Mouse (Mus musculus): ENCODE data around the gene Sin3a.
A peak's percentile ranks its signal among the peaks of the same experiment; 100 is the strongest.

Gene Sin3a

GRCm38 (mm10) chr9:57137777-57138176 lies 65.9 kb downstream of the Sin3a start:
- DNase-seq (ENCODE audit: low read depth), result no peak

GRCm38 (mm10) chr9:57138507-57138906 lies 66.7 kb downstream of the Sin3a start:
- DNase-seq (ENCODE audit: low read depth), result no peak

- no peak for DNase-seq (ENCODE audit: low read depth)
These were observed 67.3 kb downstream of the Sin3a start for GRCm38 (mm10) chr9:57139110-57139509.

- no peak for DNase-seq (ENCODE audit: low read depth)
These were observed 67.7 kb downstream of the Sin3a start for GRCm38 (mm10) chr9:57139571-57139970.

DNA sequence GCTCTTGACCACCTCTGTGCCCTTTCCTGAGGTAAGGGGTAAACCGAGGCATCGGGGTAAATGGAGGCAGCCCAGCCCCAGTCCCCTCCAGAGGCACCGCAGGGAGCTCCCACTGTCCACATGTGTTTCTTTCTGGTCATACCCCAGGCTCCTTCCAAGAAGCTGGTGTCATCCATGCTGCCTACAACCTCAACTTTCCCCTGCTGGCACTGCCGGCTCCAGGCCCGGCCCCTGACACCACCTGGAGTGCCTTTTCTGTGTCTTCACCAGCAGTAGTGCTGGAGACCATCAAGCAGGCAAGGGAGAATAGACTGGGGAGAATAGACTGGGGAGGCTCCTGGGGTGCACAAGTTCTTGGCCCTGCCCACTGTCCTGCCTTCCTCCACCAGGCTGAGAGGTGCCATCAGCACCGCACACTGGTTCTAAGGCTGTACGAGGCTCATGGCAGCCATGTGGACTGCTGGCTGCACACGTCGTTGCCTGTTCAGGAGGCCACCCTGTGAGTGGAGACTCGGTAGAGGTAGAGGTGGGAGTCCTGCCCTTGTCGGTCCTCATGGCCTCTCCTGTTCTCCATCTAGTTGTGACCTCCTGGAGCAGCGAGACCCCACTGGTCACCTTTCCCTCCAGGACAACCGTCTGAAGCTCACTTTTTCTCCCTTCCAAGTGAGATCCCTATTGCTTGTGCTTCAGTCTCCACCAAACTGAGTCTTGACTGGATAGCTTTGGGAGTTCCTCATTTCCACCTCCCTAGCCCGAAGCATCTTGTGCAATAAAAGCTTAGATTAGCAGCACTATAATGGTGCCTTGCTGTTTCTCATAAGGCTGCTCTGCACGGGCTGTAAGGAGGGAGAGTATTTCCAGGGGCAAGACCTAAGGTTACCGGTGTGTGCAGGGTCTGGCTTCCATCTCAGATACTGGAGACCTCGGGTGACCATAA lies 69.8 kb downstream of the Sin3a start:
- DNase-seq (ENCODE audit: low read depth), result no peak

- no peak for DNase-seq (ENCODE audit: low read depth)
These were observed 71.4 kb downstream of the Sin3a start for GRCm38 (mm10) chr9:57143212-57143611.

GRCm38 (mm10) chr9:57144830-57145229 lies 73.0 kb downstream of the Sin3a start:
- no peak for DNase-seq (ENCODE audit: low read depth)

DNA sequence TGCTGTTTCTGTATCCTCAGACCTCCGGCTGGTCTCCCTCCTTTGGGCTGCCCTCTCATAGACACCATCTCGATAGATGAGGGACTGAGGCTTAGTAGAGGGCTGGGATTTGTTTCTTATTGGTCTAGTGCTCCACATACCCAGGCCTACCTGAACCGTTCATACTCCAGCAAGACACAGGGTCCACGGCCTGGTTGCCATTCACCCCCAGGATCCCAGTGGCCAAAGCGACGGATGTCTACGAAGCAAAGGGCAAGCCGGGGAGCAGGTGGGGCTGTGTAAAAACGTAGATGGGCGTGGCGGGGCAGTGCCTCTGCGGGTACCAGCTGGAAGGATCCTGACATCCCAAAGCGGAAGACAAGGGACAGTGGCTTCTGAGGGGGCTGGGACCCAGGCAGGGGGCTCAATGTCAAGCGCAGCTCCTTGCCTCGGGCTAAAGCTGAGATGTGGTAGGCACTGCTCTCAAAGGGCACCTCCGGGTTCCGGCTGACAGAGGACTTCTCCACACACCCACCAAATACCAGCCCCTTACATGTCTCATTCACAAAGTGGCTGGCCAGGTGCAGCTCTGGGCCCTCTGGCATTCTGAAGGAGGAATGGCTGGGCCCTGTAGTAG lies 74.7 kb downstream of the Sin3a start:
- DNase-seq (ENCODE audit: low read depth), result no peak

GRCm38 (mm10) chr9:57147205-57148143 lies 75.6 kb downstream of the Sin3a start:
- no peak for DNase-seq (ENCODE audit: low read depth)

DNA sequence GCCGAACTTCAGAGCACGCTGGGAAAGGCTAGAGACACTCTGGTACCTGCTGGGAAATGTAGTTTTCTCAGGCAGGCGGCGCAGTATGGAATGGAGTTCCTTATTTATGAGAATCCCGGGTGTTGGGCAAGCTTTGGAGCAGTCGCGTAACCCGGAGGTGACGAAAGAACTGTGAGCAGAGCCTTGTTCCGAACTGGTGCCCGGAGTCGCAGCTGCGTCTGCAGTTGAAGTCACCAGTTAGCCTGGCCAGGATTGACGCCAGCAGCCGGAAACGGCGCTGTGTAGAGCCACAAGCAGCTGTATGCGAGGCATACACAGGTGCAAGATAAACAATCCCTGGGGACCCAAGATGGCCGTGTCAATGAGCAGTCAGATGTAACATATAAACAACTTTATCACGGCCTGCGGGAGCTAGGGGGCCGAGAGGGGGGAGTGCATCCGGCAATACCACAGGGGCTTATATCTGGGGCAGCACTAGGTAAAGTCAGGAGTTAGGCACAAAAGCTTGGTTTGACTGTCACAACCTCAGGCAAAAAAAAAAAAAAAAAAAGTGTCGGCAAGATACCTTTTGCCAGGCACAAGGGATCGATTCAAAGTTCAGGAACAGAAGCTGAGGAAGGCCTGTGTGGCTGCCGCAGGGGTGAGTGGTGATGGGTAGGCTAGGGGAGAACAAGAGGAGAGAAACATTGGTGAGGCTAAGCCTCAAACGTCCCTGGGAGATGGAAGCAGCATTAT lies 76.5 kb downstream of the Sin3a start, which contains the start of gene Neil1:
Neil1 (minus strand) TSS at position 162 of the 735 bp plus-strand sequence.
- peak; percentile 98 for DNase-seq (ENCODE audit: low read depth)

- no peak for DNase-seq (ENCODE audit: low read depth)
These were observed 77.2 kb downstream of the Sin3a start for GRCm38 (mm10) chr9:57149021-57149420.

GRCm38 (mm10) chr9:57150192-57150591 lies 78.4 kb downstream of the Sin3a start:
- no peak for DNase-seq (ENCODE audit: low read depth)

- no peak for DNase-seq (ENCODE audit: low read depth)
These were observed 80.5 kb downstream of the Sin3a start for GRCm38 (mm10) chr9:57152331-57152730.

DNA sequence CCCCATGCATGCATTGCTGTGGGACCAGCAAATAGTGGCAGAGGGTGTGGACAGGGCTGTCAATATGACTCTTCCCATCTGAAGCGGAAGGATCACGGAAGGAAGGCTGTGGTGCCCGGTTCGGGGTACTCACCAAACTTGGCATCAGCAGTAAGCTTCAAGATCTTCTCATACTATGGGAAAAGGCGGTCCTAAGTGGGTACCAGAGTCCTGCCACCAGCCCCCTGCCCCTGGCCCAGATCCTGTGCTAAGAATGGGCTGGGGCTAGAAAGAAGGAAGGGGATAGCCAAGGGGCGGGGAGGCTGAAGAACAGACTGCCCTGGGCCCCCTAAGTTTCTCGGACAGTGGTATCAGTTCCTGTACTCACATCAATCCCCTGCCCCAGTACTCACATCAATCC lies 84.5 kb downstream of the Sin3a start:
- no peak for DNase-seq (ENCODE audit: low read depth)

GRCm38 (mm10) chr9:57156823-57157222 lies 85.0 kb downstream of the Sin3a start:
- DNase-seq (ENCODE audit: low read depth), result no peak

DNA sequence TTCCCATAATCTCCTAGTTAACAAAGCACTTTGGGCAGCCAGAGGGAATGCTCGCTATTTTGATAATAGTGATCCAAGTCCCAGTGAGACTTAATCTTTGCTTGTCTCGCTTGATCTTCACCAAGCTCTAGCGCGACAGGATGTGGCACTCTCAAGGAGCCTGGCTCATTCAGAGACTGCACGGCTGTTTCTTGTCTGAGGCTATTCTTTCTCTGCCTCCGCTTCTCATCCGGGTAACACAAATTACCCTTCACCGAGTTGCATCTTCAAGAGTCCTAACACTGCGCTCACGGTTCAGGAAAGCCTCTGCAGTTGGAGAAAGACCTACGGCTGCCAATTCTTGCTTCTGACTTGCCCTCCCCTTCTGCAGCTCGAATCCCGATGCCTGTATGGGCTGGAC lies 85.7 kb downstream of the Sin3a start:
- DNase-seq (ENCODE audit: low read depth), result no peak

- DNase-seq (ENCODE audit: low read depth), result peak; percentile 98
These were observed 86.2 kb downstream of the Sin3a start, which contains the start of gene Commd4 for GRCm38 (mm10) chr9:57158013-57158470. TSS of gene Commd4 (minus strand) at chr9:57158331.

- DNase-seq (ENCODE audit: low read depth), result no peak
These were observed 86.7 kb downstream of the Sin3a start for GRCm38 (mm10) chr9:57158506-57158905.

GRCm38 (mm10) chr9:57162496-57162895 lies 90.7 kb downstream of the Sin3a start:
- DNase-seq (ENCODE audit: low read depth), result peak; percentile 78

- DNase-seq (ENCODE audit: low read depth), result no peak
These were observed 91.3 kb downstream of the Sin3a start for GRCm38 (mm10) chr9:57163137-57163536.

DNA sequence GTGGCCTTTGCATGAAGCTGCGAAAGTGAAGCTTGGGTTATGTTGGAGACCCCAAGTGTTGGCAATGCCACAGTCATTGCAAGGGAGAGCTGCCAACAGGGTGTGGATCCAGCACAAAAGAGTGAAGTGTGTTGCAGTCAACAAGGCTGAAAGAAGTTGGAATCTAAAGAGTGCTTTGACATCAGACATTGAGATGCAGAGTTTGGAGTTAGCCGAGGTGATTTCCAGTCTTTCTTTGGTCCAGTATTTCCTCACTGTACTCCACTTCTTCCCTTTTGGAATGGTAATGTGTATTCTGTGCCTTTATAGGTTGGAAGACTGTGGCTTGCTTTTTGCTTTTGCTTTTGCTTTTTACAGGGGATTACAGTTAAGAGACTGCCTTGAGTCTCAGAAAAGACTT lies 94.3 kb downstream of the Sin3a start:
- no peak for DNase-seq (ENCODE audit: low read depth)
